28 mouse cellular contexts compared by ENCODE assay signal in genomic region chr5:112293800-112294199, GRCm38 (mm10). TPM values are rescaled to one million over a fixed set of nuclear protein-coding genes. Genes with fewer than 3 reads are reported as not detected.
"Had no signal": no experiment of that assay in that cellular context is flagged by ENCODE, and none has a peak within 500 bp of the region (broad histone marks: within the 10 kb centered on the region; RNA-seq: fewer than 3 reads in every experiment).

No protein-coding gene starts in this region.

- DNase-seq: kidney, adult 11 months; kidney, adult 8-10 months; kidney, postnatal 10 days; kidney, postnatal 36 days; layer of hippocampus, adult 9-11 months; layer of hippocampus, postnatal 36 days; left cerebral cortex, postnatal 4 days; lung, adult 2 months; lung, postnatal 14 days; lung, postnatal 4 days; retina, postnatal 1 day; right cerebral cortex, postnatal 25 days; thymus, adult 18-20 months; thymus, postnatal 36 days had no signal

- H3K4me3 ChIP-seq: intestine, embryonic 15.5 days; kidney, embryonic 15.5 days; left cerebral cortex, adult 2 months; limb, embryonic 12.5 days; limb, embryonic 15.5 days; midbrain, embryonic 10.5 days; midbrain, embryonic 13.5 days; myocyte; neural tube, embryonic 13.5 days had no signal

- ATAC-seq: midbrain, embryonic 13.5 days; midbrain, embryonic 16.5 days had no signal

- H3K27ac ChIP-seq: intestine, embryonic 15.5 days; left cerebral cortex, adult 2 months; limb, embryonic 12.5 days; limb, embryonic 15.5 days; midbrain, embryonic 13.5 days; neural tube, embryonic 13.5 days had no signal

- H3K36me3 ChIP-seq: intestine, embryonic 15.5 days; kidney, embryonic 15.5 days; limb, embryonic 12.5 days; limb, embryonic 15.5 days; midbrain, embryonic 10.5 days; midbrain, embryonic 13.5 days; neural tube, embryonic 13.5 days had no signal

- H3K4me2 ChIP-seq: intestine, embryonic 15.5 days; kidney, embryonic 15.5 days; limb, embryonic 12.5 days; limb, embryonic 15.5 days; midbrain, embryonic 13.5 days; neural tube, embryonic 13.5 days had no signal

- H3K9ac ChIP-seq: intestine, embryonic 15.5 days; kidney, embryonic 15.5 days; limb, embryonic 12.5 days; limb, embryonic 15.5 days; midbrain, embryonic 13.5 days; neural tube, embryonic 13.5 days had no signal

- H3K27me3 ChIP-seq: intestine, embryonic 15.5 days; kidney, embryonic 15.5 days; limb, embryonic 12.5 days; limb, embryonic 15.5 days; midbrain, embryonic 13.5 days; neural tube, embryonic 13.5 days had no signal

- H3K9me3 ChIP-seq: intestine, embryonic 15.5 days; kidney, embryonic 15.5 days; limb, embryonic 12.5 days; limb, embryonic 15.5 days; midbrain, embryonic 10.5 days; midbrain, embryonic 13.5 days; neural tube, embryonic 13.5 days had no signal

RNA-seq across cellular contexts. Expression of gene Crybb1, which starts 38.2 kb away (rescaled TPM):
- total RNA-seq: megakaryocyte progenitor cell, adult 5-6 weeks; monocyte, adult 5-6 weeks; neutrophil, adult 5-6 weeks had no signal
- polyA plus RNA-seq: urinary bladder, adult 2 months had no signal

RNA-seq across cellular contexts. Expression of gene Cryba4, which starts 41.5 kb away (rescaled TPM):
- total RNA-seq: megakaryocyte progenitor cell, adult 5-6 weeks had no signal
